Mouse (Mus musculus) CH12.LX (cell line): Measurements from ENCODE around the gene Gpr155. TPM values are rescaled to one million over a fixed set of nuclear protein-coding genes. Genes with fewer than 3 reads are reported as not detected.

Experiments used
- DNase-seq: peaks from one replicate; pipeline ENCODE4 v3.0.0-alpha.2; 2013; ENCODE audit errors: extremely low read depth
- H3K27ac ChIP-seq: 2 replicates; pipeline ENCODE4 v1.5.1; 2012; ENCODE audit warnings: low read depth, mild to moderate bottlenecking, control low read depth, moderate library complexity; ENCODE audit not compliant: insufficient read depth
- H3K27me3 ChIP-seq: replicated peaks from 2 replicates; pipeline ENCODE3; 2012; ENCODE audit warnings: inconsistent platforms
- H3K36me3 ChIP-seq, 2 experiments: replicated peaks in 1 of 2; 2 replicates each; pipeline versions ENCODE3 to v1.6.1; 2012; ENCODE audit warnings: inconsistent platforms in 1 of 2, low read length in 1 of 2, mild to moderate bottlenecking in 1 of 2, mixed read lengths in 1 of 2, moderate library complexity in 1 of 2; ENCODE audit not compliant: control insufficient read depth in 1 of 2, insufficient read depth in 1 of 2
- H3K4me1 ChIP-seq, 2 experiments: 2 replicates each; pipeline ENCODE4 v1.6.1; 2012; ENCODE audit warnings: inconsistent platforms in 1 of 2, moderate library complexity in 1 of 2; ENCODE audit not compliant: insufficient read depth in 2 of 2, control insufficient read depth in 1 of 2
- H3K4me2 ChIP-seq: 2 replicates; pipeline ENCODE4 v1.6.1; 2012; ENCODE audit warnings: low read depth, mild to moderate bottlenecking, control low read depth; ENCODE audit not compliant: poor library complexity, insufficient read depth, severe bottlenecking
- H3K4me3 ChIP-seq, 3 experiments: fragments of 150-350 bp in 1 of 3; sonication (generic) in 1 of 3; replicated peaks in 1 of 3; 2 replicates each; pipeline versions ENCODE3 to v1.5.1; 2011 to 2012; ENCODE audit warnings: low read depth in 2 of 3, low read length in 2 of 3, mild to moderate bottlenecking in 2 of 3, moderate library complexity in 2 of 3, control low read depth in 1 of 3, improper control_type of control experiment in 1 of 3, inconsistent platforms in 1 of 3, mixed read lengths in 1 of 3; ENCODE audit not compliant: poor library complexity in 1 of 3
- H3K79me2 ChIP-seq: replicated peaks from 2 replicates; pipeline ENCODE4 v1.6.1; 2012; ENCODE audit warnings: mild to moderate bottlenecking, moderate library complexity; ENCODE audit not compliant: control insufficient read depth, poor library complexity, insufficient read depth, severe bottlenecking; ENCODE audit errors: extremely low read depth
- H3K9ac ChIP-seq: 2 replicates; pipeline ENCODE4 v1.6.1; 2012; ENCODE audit warnings: low read depth, mild to moderate bottlenecking, control low read depth, moderate library complexity; ENCODE audit not compliant: insufficient read depth
- H3K9me3 ChIP-seq: replicated peaks from 2 replicates; pipeline ENCODE3; 2012; ENCODE audit warnings: low read length, inconsistent platforms, mixed read lengths
- BHLHE40 ChIP-seq: IDR thresholded peaks from 2 replicates; pipeline ENCODE4 v1.6.1; 2011; ENCODE audit warnings: mild to moderate bottlenecking, low read depth, low read length, improper control_type of control experiment
- CHD1 ChIP-seq: IDR thresholded peaks from 2 replicates; pipeline ENCODE4 v1.6.1; 2012; ENCODE audit warnings: low read depth, low read length, improper control_type of control experiment, inconsistent platforms
- CHD2 ChIP-seq: IDR thresholded peaks from 2 replicates; pipeline ENCODE4 v1.6.1; 2011; ENCODE audit warnings: low read length, improper control_type of control experiment
- E2F4 ChIP-seq: IDR thresholded peaks from 2 replicates; pipeline ENCODE4 v1.6.1; 2011; ENCODE audit warnings: low read depth, low read length, improper control_type of control experiment; ENCODE audit not compliant: insufficient replicate concordance
- EP300 ChIP-seq: IDR thresholded peaks from 2 replicates; pipeline ENCODE4 v1.6.1; 2011; ENCODE audit warnings: low read length, improper control_type of control experiment
- GABPA ChIP-seq: IDR thresholded peaks from 2 replicates; pipeline ENCODE4 v1.6.1; 2012; ENCODE audit warnings: low read depth, low read length, improper control_type of control experiment, inconsistent platforms; ENCODE audit not compliant: insufficient replicate concordance
- HCFC1 ChIP-seq: IDR thresholded peaks from 2 replicates; pipeline ENCODE4 v1.6.1; 2012; ENCODE audit warnings: low read depth, mild to moderate bottlenecking, inconsistent platforms, low read length, improper control_type of control experiment
- IRF4 ChIP-seq: IDR thresholded peaks from 2 replicates; pipeline ENCODE4 v1.6.1; 2014; ENCODE audit warnings: low read depth, mild to moderate bottlenecking, inconsistent platforms, low read length, improper control_type of control experiment
- JUN ChIP-seq: IDR thresholded peaks from 2 replicates; pipeline ENCODE4 v1.6.1; 2011; ENCODE audit warnings: low read depth, mild to moderate bottlenecking, low read length, improper control_type of control experiment, moderate library complexity; ENCODE audit not compliant: insufficient read depth
- JUND ChIP-seq: conservative IDR thresholded peaks from 2 replicates; pipeline ENCODE4 v1.6.1; 2011; ENCODE audit warnings: low read depth, low read length, improper control_type of control experiment
- KAT2A ChIP-seq: IDR thresholded peaks from 2 replicates; pipeline ENCODE4 v1.6.1; 2012; ENCODE audit warnings: low read length, improper control_type of control experiment, inconsistent platforms; ENCODE audit not compliant: insufficient replicate concordance
- MAZ ChIP-seq: IDR thresholded peaks from 2 replicates; pipeline ENCODE4 v1.6.1; 2012; ENCODE audit warnings: low read depth, mild to moderate bottlenecking, inconsistent platforms, low read length, improper control_type of control experiment, moderate library complexity
- MXI1 ChIP-seq: IDR thresholded peaks from 2 replicates; pipeline ENCODE4 v1.6.1; 2011; ENCODE audit warnings: mild to moderate bottlenecking, low read depth, low read length, improper control_type of control experiment
- MYC ChIP-seq: IDR thresholded peaks from 2 replicates; pipeline ENCODE4 v1.6.1; 2011; ENCODE audit warnings: low read depth, mild to moderate bottlenecking, improper control_type of control experiment, low read length
- NRF1 ChIP-seq: IDR thresholded peaks from 2 replicates; pipeline ENCODE4 v1.6.1; 2014; ENCODE audit warnings: low read depth, mild to moderate bottlenecking, inconsistent platforms, low read length, improper control_type of control experiment, moderate library complexity
- POLR2A ChIP-seq: IDR thresholded peaks from 2 replicates; pipeline ENCODE4 v1.6.1; 2011; ENCODE audit warnings: low read depth, mild to moderate bottlenecking, improper control_type of control experiment, low read length
- RAD21 ChIP-seq: IDR thresholded peaks from 2 replicates; pipeline ENCODE4 v1.6.1; 2011; ENCODE audit warnings: low read depth, mild to moderate bottlenecking, low read length, improper control_type of control experiment, moderate library complexity
- RCOR1 ChIP-seq: conservative IDR thresholded peaks from 2 replicates; pipeline ENCODE4 v1.6.1; 2012; ENCODE audit warnings: low read depth, mild to moderate bottlenecking, inconsistent platforms, low read length, improper control_type of control experiment
- SMC3 ChIP-seq: IDR thresholded peaks from 2 replicates; pipeline ENCODE4 v1.6.1; 2011; ENCODE audit warnings: low read depth, low read length, improper control_type of control experiment
- TBP ChIP-seq: conservative IDR thresholded peaks from 2 replicates; pipeline ENCODE4 v1.6.1; 2011; ENCODE audit warnings: low read depth, low read length, improper control_type of control experiment
- TCF12 ChIP-seq: IDR thresholded peaks from 2 replicates; pipeline ENCODE4 v1.6.1; 2014; ENCODE audit warnings: low read depth, mild to moderate bottlenecking, inconsistent platforms, low read length, improper control_type of control experiment
- USF2 ChIP-seq: conservative IDR thresholded peaks from 2 replicates; pipeline ENCODE4 v1.6.1; 2011; ENCODE audit warnings: low read depth, low read length, improper control_type of control experiment
- ZC3H11A ChIP-seq: IDR thresholded peaks from 2 replicates; pipeline ENCODE4 v1.6.1; 2012; ENCODE audit warnings: low read depth, mild to moderate bottlenecking, inconsistent platforms, low read length, improper control_type of control experiment
- ZMIZ1 ChIP-seq: IDR thresholded peaks from 2 replicates; pipeline ENCODE4 v1.6.1; 2012; ENCODE audit warnings: low read depth, mild to moderate bottlenecking, inconsistent platforms, low read length, improper control_type of control experiment
- ZNF384 ChIP-seq: IDR thresholded peaks from 2 replicates; pipeline ENCODE4 v1.6.1; 2012; ENCODE audit warnings: low read depth, low read length, improper control_type of control experiment, inconsistent platforms
- dilution Hi-C: fragments of 300-500 bp; cut with MboI; formaldehyde crosslinking; loops from 2 replicates; pipeline ENCODE4 v1.14.3; 2020; ENCODE audit warnings: low sequenced_read_pairs; ENCODE audit not compliant: extremely low pct_unique_long_range_greater_than_20kb, extremely low pct_ligation_motif_present
- in situ Hi-C: fragments of 300-500 bp; cut with MboI; formaldehyde crosslinking; loops from 3 replicates; pipeline ENCODE4 v1.14.3; 2019; ENCODE audit warnings: low sequenced_read_pairs, low pct_ligation_motif_present, low pct_unique_long_range_greater_than_20kb, mixed read lengths
- polyA plus RNA-seq: library from polyadenylated mRNA; unstranded; fragments of >175 nt; gene quantifications from 2 replicates; pipeline ENCODE4 v1.2.1, GENCODE M21; 2012; ENCODE audit warnings: low read depth; ENCODE audit not compliant: insufficient read length
- total RNA-seq, 2 experiments: library from RNA; depleted of rRNA; stranded (reverse); fragments of 300-350 nt in 1 of 2; fragments of >200 nt in 1 of 2; gene quantifications; 2 replicates each; pipeline ENCODE4 v1.2.3; 2012 to 2014

Gene Gpr155
- total and polyA plus RNA-seq, 3 experiments, result 3.0 to 5.7 (median 3.2) TPM

DNA sequence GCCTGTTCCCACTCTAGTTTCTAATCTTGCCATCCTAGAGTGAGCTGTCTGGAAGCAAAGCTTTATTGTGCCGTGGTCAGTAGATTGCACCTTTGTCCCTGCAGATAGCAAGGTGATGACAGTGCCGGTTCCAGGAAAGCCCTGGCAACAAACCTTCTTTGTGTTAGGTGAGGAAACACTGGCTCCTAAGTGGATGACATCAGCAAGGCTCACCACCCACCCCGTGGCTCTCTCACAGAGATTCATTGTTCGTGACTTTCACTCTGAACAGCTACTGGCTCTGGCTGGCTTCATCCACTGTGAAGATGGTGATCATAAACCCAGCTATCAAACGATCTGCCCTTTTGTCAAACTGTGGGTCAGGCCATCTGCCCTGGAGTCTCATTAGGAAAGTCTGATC is 29.5 kb upstream of the Gpr155 start:
- no peaks in the 10 kb centered on the region for H3K9me3 ChIP-seq
- no peaks in the 10 kb centered on the region for H3K27me3 ChIP-seq
- peaks cover 13 to 82% of the 10 kb centered on the region in 2 experiments for H3K36me3 ChIP-seq
- H3K27ac ChIP-seq, result no peak overlapping the region
- H3K4me3 ChIP-seq, result no peak overlapping the region
- in situ Hi-C loops, result loop anchor here (25.0 kb wide), 1 partner anchor 254 kb away; no protein-coding TSS in a partner anchor
- H3K4me1 ChIP-seq, result no peaks in the 10 kb centered on the region
- DNase-seq, result no peak
- no peak overlapping the region for H3K4me2 ChIP-seq
- TF ChIP-seq EP300, result no peak
- TF ChIP-seq JUND, result no peak
- no peak for TF ChIP-seq RCOR1
- no peak for TF ChIP-seq HCFC1
- TF ChIP-seq NRF1, result no peak
- no peak for TF ChIP-seq ZMIZ1
- no peak for TF ChIP-seq BHLHE40
- TF ChIP-seq ZC3H11A, result no peak
- no peak for TF ChIP-seq KAT2A
- no peak for TF ChIP-seq CHD1
- TF ChIP-seq, all 38 proteins: peak for 0
- dilution Hi-C loops, result no loop called here
- H3K79me2 ChIP-seq, result no peaks in the 10 kb centered on the region
- no peak overlapping the region for H3K9ac ChIP-seq

DNA sequence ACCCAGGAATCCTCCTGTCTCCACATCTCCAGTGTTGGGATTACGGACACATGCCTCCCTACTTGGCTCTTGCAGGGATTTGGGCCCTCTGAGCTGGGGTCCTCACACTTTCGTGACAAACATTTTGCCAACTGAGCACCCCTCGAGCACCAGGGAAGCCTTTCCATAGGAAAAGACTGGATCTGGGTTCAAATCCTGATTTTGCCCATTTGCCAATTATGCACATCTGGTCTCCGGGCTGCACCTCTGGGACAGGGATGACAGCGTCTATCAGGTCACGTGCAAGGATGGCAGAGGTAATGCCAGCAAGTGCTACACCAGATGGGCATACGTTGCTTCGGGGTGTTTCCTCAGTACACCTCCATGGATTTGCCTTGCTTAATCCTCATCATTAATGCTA is 23.7 kb upstream of the Gpr155 start:
- in situ Hi-C loops (loop anchor here (25.0 kb wide), 1 partner anchor 248 kb away; no protein-coding TSS in a partner anchor), dilution Hi-C loops (no loop called here)
- H3K27ac ChIP-seq, result no peak overlapping the region
- peaks cover 14 to 78% of the 10 kb centered on the region in 2 experiments for H3K36me3 ChIP-seq
- no peak for DNase-seq
- TF ChIP-seq IRF4 (no peak), HCFC1 (no peak), CHD2 (no peak), TCF12 (no peak), GABPA (no peak), POLR2A (no peak), RCOR1 (no peak), MAZ (no peak), ZNF384 (no peak), EP300 (no peak), SMC3 (no peak), E2F4 (no peak), JUN (no peak), TBP (no peak), ZMIZ1 (no peak), MYC (no peak), USF2 (no peak), MXI1 (no peak), NRF1 (no peak), RAD21 (no peak)
- H3K27me3 ChIP-seq, result no peaks in the 10 kb centered on the region
- H3K9me3 ChIP-seq, result no peaks in the 10 kb centered on the region
- H3K79me2 ChIP-seq, result no peaks in the 10 kb centered on the region
- H3K4me3 ChIP-seq, result no peak overlapping the region
- H3K4me2 ChIP-seq, result no peak overlapping the region
- no peak overlapping the region for H3K9ac ChIP-seq
- H3K4me1 ChIP-seq, result peaks cover 2 to 20% of the 10 kb centered on the region in 2 experiments; a peak in 3 of 4 replicates
